ENCODE assay signal across 8 mouse cellular contexts in genomic region chr1:132765887-132766651, GRCm38 (mm10). TPM values are rescaled to one million over a fixed set of nuclear protein-coding genes. Genes with fewer than 3 reads are reported as not detected.
DNase-seq lines count a peak whose midpoint lies in the region; ATAC-seq and TF ChIP-seq lines count a peak whose summit lies in the region.

No protein-coding gene starts in this region.

- H3K36me3 ChIP-seq in lung, embryonic 14.5 days (ENCODE audit: insufficient read depth): no peaks in the 10 kb centered on the region
- no peaks in the 10 kb centered on the region for H3K36me3 ChIP-seq in forebrain, embryonic 13.5 days (ENCODE audit: poor library complexity, severe bottlenecking)
- no peaks in the 10 kb centered on the region for H3K36me3 ChIP-seq in limb, embryonic 10.5 days
- H3K36me3 ChIP-seq in kidney, adult 2 months (ENCODE audit: control insufficient read depth, insufficient read depth, low read length): no peaks in the 10 kb centered on the region

- TF ChIP-seq POLR2A in lung, adult 2 months (IDR thresholded peaks at IDR 0.05; ENCODE audit: borderline replicate concordance, extremely low read depth, low read depth, low read length): no peak
- no peak for TF ChIP-seq POLR2A in kidney, adult 2 months (IDR thresholded peaks at IDR 0.05; ENCODE audit: low read depth, low read length)
- no peak for TF ChIP-seq POLR2A in cerebellum, adult 2 months (IDR thresholded peaks at IDR 0.05; ENCODE audit: borderline replicate concordance, insufficient read depth, low read length)

- peak; percentile 79 for DNase-seq in lung, embryonic 14.5 days
- no peak for DNase-seq in lung, adult 2 months
- DNase-seq in limb, embryonic 10.5 days (ENCODE audit: low spot score): peak; percentile 48
- DNase-seq in right cerebral cortex, postnatal 4 days: peak; percentile 36
- no peak for DNase-seq in cerebellum, adult 9-10 months
- no peak for DNase-seq in kidney, adult 2 months
- no peak for DNase-seq in cerebellum, adult 2 months

- no peak for TF ChIP-seq CTCF in lung, embryonic 14.5 days (IDR thresholded peaks at IDR 0.05; ENCODE audit: low read depth)
- TF ChIP-seq CTCF in lung, adult 2 months (IDR thresholded peaks at IDR 0.05; ENCODE audit: insufficient read depth, low read length): no peak
- no peak for TF ChIP-seq CTCF in kidney, adult 2 months (conservative IDR thresholded peaks at IDR 0.05; ENCODE audit: insufficient read depth, insufficient read length, low read depth, low read length)
- no peak for TF ChIP-seq CTCF in cerebellum, adult 2 months (IDR thresholded peaks at IDR 0.05; ENCODE audit: borderline replicate concordance, insufficient read depth, low read depth, low read length)

- H3K9me3 ChIP-seq in lung, embryonic 14.5 days (ENCODE audit: low read depth, low read length): no peaks in the 10 kb centered on the region
- H3K9me3 ChIP-seq in forebrain, embryonic 13.5 days (replicated peaks): no peaks in the 10 kb centered on the region
- no peaks in the 10 kb centered on the region for H3K9me3 ChIP-seq in limb, embryonic 10.5 days (replicated peaks)

- WGBS in lung, embryonic 14.5 days: 11% methylated on average over 16 of the region's 16 CpGs
- 18% methylated on average over 16 of the region's 16 CpGs for WGBS in lung, adult 2 months
- WGBS in forebrain, embryonic 13.5 days: 32% methylated on average over 16 of the region's 16 CpGs
- 33% methylated on average over 16 of the region's 16 CpGs for WGBS in limb, embryonic 10.5 days
- WGBS in kidney, adult 2 months: 19% methylated on average over 16 of the region's 16 CpGs
- WGBS in cerebellum, adult 2 months: 25% methylated on average over 16 of the region's 16 CpGs

- H3K27me3 ChIP-seq in lung, embryonic 14.5 days (ENCODE audit: insufficient read depth, low read length): no peaks in the 10 kb centered on the region
- H3K27me3 ChIP-seq in forebrain, embryonic 13.5 days: no peaks in the 10 kb centered on the region
- H3K27me3 ChIP-seq in limb, embryonic 10.5 days (ENCODE audit: low read depth, poor library complexity, severe bottlenecking): peaks cover 48% of the 10 kb centered on the region
- H3K27me3 ChIP-seq in kidney, adult 2 months (replicated peaks; ENCODE audit: control insufficient read depth, insufficient read depth, low read length): no peaks in the 10 kb centered on the region
- no peaks in the 10 kb centered on the region for H3K27me3 ChIP-seq in cerebellum, adult 2 months (ENCODE audit: control insufficient read depth, insufficient read depth, low read length)

- peak overlapping the region; percentile 29 for H3K4me2 ChIP-seq in lung, embryonic 14.5 days
- peak overlapping the region; percentile 52 for H3K4me2 ChIP-seq in forebrain, embryonic 13.5 days

- H3K4me3 ChIP-seq in lung, embryonic 14.5 days (ENCODE audit: low read depth, low read length): no peak overlapping the region
- H3K4me3 ChIP-seq in lung, adult 2 months (replicated peaks; ENCODE audit: extremely low read depth, low read depth, low read length): no peak overlapping the region
- peak overlapping the region; percentile 19 for H3K4me3 ChIP-seq in forebrain, embryonic 13.5 days
- peak overlapping the region; percentile 26; the same call in 1 of the 2 replicates for H3K4me3 ChIP-seq in limb, embryonic 10.5 days
- H3K4me3 ChIP-seq in kidney, adult 2 months (ENCODE audit: insufficient read depth, low read depth, low read length): no peak overlapping the region
- H3K4me3 ChIP-seq in cerebellum, adult 2 months (replicated peaks; ENCODE audit: insufficient read depth, low read depth, low read length): no peak overlapping the region

- H3K9ac ChIP-seq in lung, embryonic 14.5 days: no peak overlapping the region
- peak overlapping the region; percentile 46 for H3K9ac ChIP-seq in forebrain, embryonic 13.5 days

- H3K27ac ChIP-seq in lung, embryonic 14.5 days (ENCODE audit: low read depth): no peak overlapping the region
- H3K27ac ChIP-seq in forebrain, embryonic 13.5 days: peak overlapping the region; percentile 81
- no peak overlapping the region for H3K27ac ChIP-seq in limb, embryonic 10.5 days
- no peak overlapping the region for H3K27ac ChIP-seq in kidney, adult 2 months (ENCODE audit: insufficient read depth, low read depth, low read length)
- no peak overlapping the region for H3K27ac ChIP-seq in cerebellum, adult 2 months (ENCODE audit: insufficient read depth, low read length)

- peak; percentile 88 for ATAC-seq in lung, embryonic 14.5 days (ENCODE audit: insufficient read depth)
- ATAC-seq in forebrain, embryonic 13.5 days: peak; percentile 90

- peaks cover 6% of the 10 kb centered on the region for H3K4me1 ChIP-seq in lung, embryonic 14.5 days (ENCODE audit: insufficient read depth)
- no peaks in the 10 kb centered on the region for H3K4me1 ChIP-seq in lung, adult 2 months (ENCODE audit: control insufficient read depth, insufficient read depth, low read length)
- peaks cover 19% of the 10 kb centered on the region for H3K4me1 ChIP-seq in forebrain, embryonic 13.5 days
- peaks cover 38% of the 10 kb centered on the region for H3K4me1 ChIP-seq in limb, embryonic 10.5 days
- no peaks in the 10 kb centered on the region for H3K4me1 ChIP-seq in kidney, adult 2 months (ENCODE audit: control insufficient read depth, insufficient read depth, low read length)
- H3K4me1 ChIP-seq in cerebellum, adult 2 months (ENCODE audit: control insufficient read depth, insufficient read depth, low read length): peaks cover 18% of the 10 kb centered on the region

RNA-seq across cellular contexts. Expression of gene Nfasc, which starts 24.5 kb away (rescaled TPM):
- 0.30 and 0.57 TPM in 2 replicates for polyA plus RNA-seq in lung, embryonic 14.5 days (2014; fragmentation: Nextera tagmentation; extraction: Ambion mirVana)
- polyA plus RNA-seq in lung, adult 2 months (2012; rRNA removed): 0.15 and 0.20 TPM in 2 replicates
- polyA plus RNA-seq in forebrain, embryonic 13.5 days (2015; fragmentation: Nextera tagmentation; extraction: Ambion mirVana): 35.3 and 35.8 TPM in 2 replicates
- polyA plus RNA-seq in limb, embryonic 10.5 days (2016; fragmentation: Nextera tagmentation; extraction: Ambion mirVana): 0.98 and 1.4 TPM in 2 replicates
- polyA plus RNA-seq in kidney, adult 2 months (2012; rRNA removed): 0.08 and 0.20 TPM in 2 replicates
- polyA plus RNA-seq in cerebellum, adult 2 months (2012; rRNA removed): 120 and 122 TPM in 2 replicates

Comparison
In these comparisons a context has a peak if more than half of its experiments do, and no peak if none do; other contexts are left out.
1. DNase-seq: peak in lung, embryonic 14.5 days (single experiment), limb, embryonic 10.5 days (single experiment) and right cerebral cortex, postnatal 4 days (single experiment); none in lung, adult 2 months (single experiment), cerebellum, adult 9-10 months (single experiment), kidney, adult 2 months (single experiment) and cerebellum, adult 2 months (0 of 2).
2. H3K4me3 ChIP-seq: peak in forebrain, embryonic 13.5 days (single experiment) and limb, embryonic 10.5 days (single experiment); none in lung, embryonic 14.5 days (single experiment), lung, adult 2 months (single experiment), kidney, adult 2 months (single experiment) and cerebellum, adult 2 months (single experiment).
3. RNA of gene Nfasc, which starts 24.5 kb away (polyA plus RNA-seq): 120 to 122 TPM in cerebellum, adult 2 months and 35.3 to 35.8 TPM in forebrain, embryonic 13.5 days; 0.98 to 1.4 TPM in limb, embryonic 10.5 days, 0.30 to 0.57 TPM in lung, embryonic 14.5 days, 0.08 to 0.20 TPM in kidney, adult 2 months and 0.15 to 0.20 TPM in lung, adult 2 months; every median in the first group is over 10 times any median in the second.